24 mouse cellular contexts compared by ENCODE assay signal in genomic region chr1:134026741-134027140, GRCm38 (mm10).
"Had no signal": no experiment of that assay in that cellular context is flagged by ENCODE, and none has a peak within 500 bp of the region (broad histone marks: within the 10 kb centered on the region; RNA-seq: fewer than 3 reads in every experiment).

No protein-coding gene starts in this region.

- H3K4me3 ChIP-seq: layer of hippocampus, adult 2 months; limb, embryonic 10.5 days; limb, embryonic 13.5 days; liver, embryonic 12.5 days; liver, embryonic 15.5 days; lung, embryonic 15.5 days; megakaryocyte, embryonic 14.5 days; midbrain, embryonic 10.5 days; midbrain, embryonic 13.5 days; myocyte; neural tube, embryonic 13.5 days had no signal

- H3K9me3 ChIP-seq: limb, embryonic 10.5 days; limb, embryonic 13.5 days; liver, embryonic 12.5 days; liver, embryonic 15.5 days; lung, embryonic 15.5 days; midbrain, embryonic 10.5 days; midbrain, embryonic 13.5 days; neural tube, embryonic 13.5 days had no signal

- H3K4me1 ChIP-seq: limb, embryonic 10.5 days; limb, embryonic 13.5 days; liver, embryonic 12.5 days; liver, embryonic 15.5 days; midbrain, embryonic 10.5 days; midbrain, embryonic 13.5 days; neural tube, embryonic 13.5 days had no signal

- H3K27ac ChIP-seq: kidney, postnatal 0 days; layer of hippocampus, adult 2 months; limb, embryonic 10.5 days; limb, embryonic 13.5 days; liver, embryonic 12.5 days; liver, embryonic 15.5 days; lung, embryonic 15.5 days; midbrain, embryonic 10.5 days; midbrain, embryonic 13.5 days; neural tube, embryonic 13.5 days; stomach, postnatal 0 days had no signal

- H3K27me3 ChIP-seq: limb, embryonic 13.5 days; lung, embryonic 15.5 days; midbrain, embryonic 13.5 days; neural tube, embryonic 13.5 days had no signal

- H3K36me3 ChIP-seq: limb, embryonic 10.5 days; limb, embryonic 13.5 days; liver, embryonic 12.5 days; liver, embryonic 15.5 days; lung, embryonic 15.5 days; midbrain, embryonic 10.5 days; midbrain, embryonic 13.5 days; neural tube, embryonic 13.5 days had no signal

- H3K4me2 ChIP-seq: limb, embryonic 13.5 days; liver, embryonic 12.5 days; liver, embryonic 15.5 days; lung, embryonic 15.5 days; midbrain, embryonic 13.5 days; neural tube, embryonic 13.5 days had no signal

- ATAC-seq: liver, embryonic 12.5 days; midbrain, embryonic 13.5 days; midbrain, embryonic 16.5 days had no signal

- DNase-seq: kidney, postnatal 25 days; layer of hippocampus, adult 9-11 months; liver; lung, adult 18-20 months; lung, postnatal 10 days; lung, postnatal 36 days; retina, postnatal 1 day; right cerebral cortex, postnatal 14 days; right cerebral cortex, postnatal 4 days; thymus, postnatal 25 days had no signal

- H3K9ac ChIP-seq: limb, embryonic 13.5 days; liver, embryonic 12.5 days; liver, embryonic 15.5 days; lung, embryonic 15.5 days; midbrain, embryonic 13.5 days; neural tube, embryonic 13.5 days had no signal
